ENCODE assay signal across 30 mouse cellular contexts in the genomic region with DNA sequence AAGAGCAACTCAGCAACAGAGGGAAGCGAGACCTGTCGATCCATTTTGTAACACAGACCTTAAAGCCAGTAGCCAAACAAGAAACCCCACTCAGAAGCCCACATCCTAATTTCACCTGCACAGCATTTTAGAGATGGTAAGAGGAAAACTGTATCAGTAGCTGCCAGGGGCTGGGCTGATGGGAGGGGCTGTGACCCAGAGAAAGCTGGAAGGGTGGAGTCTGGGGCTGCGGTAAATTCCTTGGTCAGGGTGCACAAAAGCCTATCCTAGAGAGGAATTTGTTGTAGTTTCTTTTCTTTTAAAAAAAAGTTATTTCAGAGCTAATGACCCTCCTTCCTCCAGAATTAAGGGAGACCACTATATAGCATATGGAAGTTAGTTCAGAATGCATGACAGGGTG. TPM values are rescaled to one million over a fixed set of nuclear protein-coding genes. Genes with fewer than 3 reads are reported as not detected.
A peak's percentile ranks its signal among the peaks of the same experiment; 100 is the strongest.
DNase-seq lines count a peak whose midpoint lies in the region; ATAC-seq lines count a peak whose summit lies in the region.
"Had no signal": no experiment of that assay in that cellular context is flagged by ENCODE, and none has a peak within 500 bp of the region (broad histone marks: within the 10 kb centered on the region; RNA-seq: fewer than 3 reads in every experiment).

No protein-coding gene starts in this region.

- DNase-seq in R1 (ENCODE audit: low read depth, low spot score) = peak; percentile 41
- DNase-seq in cerebellum, adult 18-20 months = no peak
- no peak for DNase-seq in kidney, postnatal 25 days
- no peak for DNase-seq in cerebellum, postnatal 14 days
- DNase-seq: adrenal gland, adult 8-10 months; adrenal gland, postnatal 25 days; B cell, adult 2 months; cerebellum, adult 11-12 months; cerebellum, adult 9-10 months; forebrain, postnatal 0 days; gastrocnemius, adult 2 months; gastrocnemius, postnatal 25 days; heart, adult 18-20 months; heart, postnatal 36 days had no signal

- H3K9me3 ChIP-seq in liver, embryonic 12.5 days (replicated peaks) = no peaks in the 10 kb centered on the region
- H3K9me3 ChIP-seq: embryonic facial prominence, embryonic 12.5 days; embryonic facial prominence, embryonic 15.5 days; forebrain, embryonic 10.5 days; forebrain, embryonic 13.5 days; G1E; hindbrain, embryonic 10.5 days; hindbrain, embryonic 13.5 days; intestine, embryonic 15.5 days had no signal

- no peak overlapping the region for H3K4me3 ChIP-seq in liver, embryonic 12.5 days
- H3K4me3 ChIP-seq: embryonic facial prominence, embryonic 12.5 days; embryonic facial prominence, embryonic 15.5 days; erythroblast, embryonic 14.5 days; forebrain, embryonic 10.5 days; forebrain, embryonic 13.5 days; gastrocnemius, adult 2 months; hindbrain, embryonic 10.5 days; hindbrain, embryonic 13.5 days; intestine, embryonic 15.5 days had no signal

- peaks cover 20% of the 10 kb centered on the region for H3K4me1 ChIP-seq in liver, embryonic 12.5 days
- H3K4me1 ChIP-seq: embryonic facial prominence, embryonic 12.5 days; embryonic facial prominence, embryonic 15.5 days; forebrain, embryonic 13.5 days; hindbrain, embryonic 13.5 days; intestine, embryonic 15.5 days had no signal

- ATAC-seq in erythroblast, adult 5-6 weeks (replicated peaks; ENCODE audit: low FRiP score, poor library complexity, severe bottlenecking) = peak; percentile 57; the same call in 1 of the 2 replicates
- peak; percentile 59; the same call in 1 of the 2 replicates for ATAC-seq in liver, embryonic 12.5 days
- 0 out of 2 replicates have a peak, but pooled peaks have one; percentile 60 for ATAC-seq in megakaryocyte-erythroid progenitor cell, adult 5-6 weeks (replicated peaks; ENCODE audit: low FRiP score, low TSS enrichment, poor library complexity, severe bottlenecking)
- ATAC-seq: activated CD4-positive, CD25-positive, alpha-beta regulatory T cell, adult 4 months; forebrain, embryonic 13.5 days; forebrain, postnatal 0 days; hindbrain, embryonic 16.5 days; intestine, embryonic 15.5 days; Patski had no signal

- H3K9ac ChIP-seq in liver, embryonic 12.5 days = no peak overlapping the region
- H3K9ac ChIP-seq: embryonic facial prominence, embryonic 12.5 days; embryonic facial prominence, embryonic 15.5 days; forebrain, embryonic 13.5 days; forebrain, postnatal 0 days; hindbrain, embryonic 13.5 days; intestine, embryonic 15.5 days had no signal

- WGBS in liver, embryonic 12.5 days (ENCODE audit: insufficient replicate concordance) = 81% methylated on average over 3 of the region's 3 CpGs

- peaks cover 60% of the 10 kb centered on the region for H3K36me3 ChIP-seq in liver, embryonic 12.5 days

- H3K27me3 ChIP-seq in liver, embryonic 12.5 days (replicated peaks) = no peaks in the 10 kb centered on the region
- H3K27me3 ChIP-seq: CH12.LX; embryonic facial prominence, embryonic 12.5 days; embryonic facial prominence, embryonic 15.5 days; forebrain, embryonic 13.5 days; hindbrain, embryonic 13.5 days; intestine, embryonic 15.5 days; Patski had no signal

- H3K27ac ChIP-seq in liver, embryonic 12.5 days = no peak overlapping the region
- H3K27ac ChIP-seq: embryonic facial prominence, embryonic 12.5 days; embryonic facial prominence, embryonic 15.5 days; forebrain, embryonic 10.5 days; forebrain, embryonic 13.5 days; gastrocnemius, adult 2 months; hindbrain, embryonic 10.5 days; hindbrain, embryonic 13.5 days; intestine, embryonic 15.5 days had no signal

- H3K4me2 ChIP-seq in liver, embryonic 12.5 days = no peak overlapping the region
- H3K4me2 ChIP-seq: embryonic facial prominence, embryonic 12.5 days; embryonic facial prominence, embryonic 15.5 days; forebrain, embryonic 13.5 days; hindbrain, embryonic 13.5 days; intestine, embryonic 15.5 days had no signal

RNA-seq across cellular contexts. Expression of a gene that starts 19.0 kb away (rescaled TPM):
- 64.8 and 77.0 TPM in 2 replicates for total RNA-seq in erythroblast, adult 5-6 weeks (2015; ENCODE audit: low replicate concordance)
- 34.7 and 35.2 TPM in 2 replicates for total RNA-seq in erythroblast, adult 5-6 weeks (2017; ENCODE audit: low replicate concordance)
- polyA plus RNA-seq in liver, embryonic 12.5 days (2016; fragmentation: Nextera tagmentation; extraction: Ambion mirVana) = 37.2 and 38.0 TPM in 2 replicates
- 93.0 and 94.7 TPM in 2 replicates for total RNA-seq in megakaryocyte-erythroid progenitor cell, adult 5-6 weeks (2014; fragmentation: Nextera tagmentation)
- 46.7 and 51.1 TPM in 2 replicates for total RNA-seq in megakaryocyte-erythroid progenitor cell, adult 5-6 weeks (2017)

RNA-seq across cellular contexts. Expression of a gene that starts 27.0 kb away (rescaled TPM):
- not detected in 2 replicates for total RNA-seq in erythroblast, adult 5-6 weeks (2015; ENCODE audit: low replicate concordance)
- total RNA-seq in erythroblast, adult 5-6 weeks (2017; ENCODE audit: low replicate concordance) = 0.42 and 4.8 TPM in 2 replicates
- 3.4 and 4.5 TPM in 2 replicates for polyA plus RNA-seq in liver, embryonic 12.5 days (2016; fragmentation: Nextera tagmentation; extraction: Ambion mirVana)
- 3.6 and 10.2 TPM in 2 replicates for total RNA-seq in megakaryocyte-erythroid progenitor cell, adult 5-6 weeks (2014; fragmentation: Nextera tagmentation)
- total RNA-seq in megakaryocyte-erythroid progenitor cell, adult 5-6 weeks (2017) = 1.4 and 2.2 TPM in 2 replicates
- polyA plus RNA-seq: erythroblast, embryonic 14.5 days had no signal

RNA-seq across cellular contexts. Expression of a gene that starts 30.8 kb away (rescaled TPM):
- 7.3 and 10.4 TPM in 2 replicates for total RNA-seq in erythroblast, adult 5-6 weeks (2015; ENCODE audit: low replicate concordance)
- total RNA-seq in erythroblast, adult 5-6 weeks (2017; ENCODE audit: low replicate concordance) = 4.3 and 11.9 TPM in 2 replicates
- 29.6 and 31.1 TPM in 2 replicates for polyA plus RNA-seq in liver, embryonic 12.5 days (2016; fragmentation: Nextera tagmentation; extraction: Ambion mirVana)
- 37.6 and 38.1 TPM in 2 replicates for total RNA-seq in megakaryocyte-erythroid progenitor cell, adult 5-6 weeks (2014; fragmentation: Nextera tagmentation)
- 47.5 and 54.2 TPM in 2 replicates for total RNA-seq in megakaryocyte-erythroid progenitor cell, adult 5-6 weeks (2017)

RNA-seq across cellular contexts. Expression of a gene that starts 37.8 kb away (rescaled TPM):
- total RNA-seq in erythroblast, adult 5-6 weeks (2015; ENCODE audit: low replicate concordance) = not detected in 2 replicates
- total RNA-seq in erythroblast, adult 5-6 weeks (2017; ENCODE audit: low replicate concordance) = 0.56 TPM in 1 of 2 replicates, not detected in the other
- 0.81 and 1.2 TPM in 2 replicates for polyA plus RNA-seq in liver, embryonic 12.5 days (2016; fragmentation: Nextera tagmentation; extraction: Ambion mirVana)
- 3.0 and 3.1 TPM in 2 replicates for total RNA-seq in megakaryocyte-erythroid progenitor cell, adult 5-6 weeks (2014; fragmentation: Nextera tagmentation)
- 1.7 and 3.2 TPM in 2 replicates for total RNA-seq in megakaryocyte-erythroid progenitor cell, adult 5-6 weeks (2017)
- polyA plus RNA-seq: erythroblast, embryonic 14.5 days had no signal
